Mouse (Mus musculus) spleen, postnatal 36 days (tissue): ENCODE data around the gene Fbf1.
"Not testable (repeated sequence)": the region's sequence is repeated elsewhere in the genome, so short reads cannot be mapped to it uniquely, and the experiment has no call there.

Experiments used
- DNase-seq, 2 experiments: peaks; one replicate each; pipeline ENCODE4 v3.0.0; 2022; ENCODE audit warnings: low spot score in 2 of 2, mixed read lengths in 1 of 2

Fbf1 gene

GRCm38 (mm10) chr11:116108464-116109137 is 59.4 kb downstream of the Fbf1 start:
- DNase-seq = no peak

GRCm38 (mm10) chr11:116107777-116108285 is 60.1 kb downstream of the Fbf1 start:
- DNase-seq = no peak

GRCm38 (mm10) chr11:116106963-116107776 is 60.8 kb downstream of the Fbf1 start:
- DNase-seq = no peak

- DNase-seq = no peak
These were observed 61.6 kb downstream of the Fbf1 start for GRCm38 (mm10) chr11:116106154-116106962.

- DNase-seq = no peak
These were observed 62.9 kb downstream of the Fbf1 start for GRCm38 (mm10) chr11:116105065-116105464.

- DNase-seq = no peak
These were observed 63.8 kb downstream of the Fbf1 start for GRCm38 (mm10) chr11:116104006-116104646.

- no peak for DNase-seq
These were observed 64.4 kb downstream of the Fbf1 start for GRCm38 (mm10) chr11:116103572-116103971.

- no peak for DNase-seq
These were observed 65.5 kb downstream of the Fbf1 start for GRCm38 (mm10) chr11:116102472-116102871.

- DNase-seq = no peak
These were observed 66.0 kb downstream of the Fbf1 start for GRCm38 (mm10) chr11:116101931-116102381.

GRCm38 (mm10) chr11:116100839-116101238 is 67.1 kb downstream of the Fbf1 start:
- DNase-seq = no peak

GRCm38 (mm10) chr11:116100385-116100784 is 67.6 kb downstream of the Fbf1 start:
- no peak for DNase-seq

GRCm38 (mm10) chr11:116099462-116099861 is 68.5 kb downstream of the Fbf1 start:
- DNase-seq = no peak

- no peak for DNase-seq
These were observed 69.1 kb downstream of the Fbf1 start for GRCm38 (mm10) chr11:116098711-116099460.

GRCm38 (mm10) chr11:116096213-116097108 is 71.5 kb downstream of the Fbf1 start:
- no peak for DNase-seq

GRCm38 (mm10) chr11:116095573-116095972 is 72.4 kb downstream of the Fbf1 start:
- no peak for DNase-seq

GRCm38 (mm10) chr11:116093771-116094565 is 74.0 kb downstream of the Fbf1 start:
- no peak for DNase-seq

GRCm38 (mm10) chr11:116092959-116093358 is 75.0 kb downstream of the Fbf1 start:
- DNase-seq = not testable (repeated sequence)
